In the genomic region with DNA sequence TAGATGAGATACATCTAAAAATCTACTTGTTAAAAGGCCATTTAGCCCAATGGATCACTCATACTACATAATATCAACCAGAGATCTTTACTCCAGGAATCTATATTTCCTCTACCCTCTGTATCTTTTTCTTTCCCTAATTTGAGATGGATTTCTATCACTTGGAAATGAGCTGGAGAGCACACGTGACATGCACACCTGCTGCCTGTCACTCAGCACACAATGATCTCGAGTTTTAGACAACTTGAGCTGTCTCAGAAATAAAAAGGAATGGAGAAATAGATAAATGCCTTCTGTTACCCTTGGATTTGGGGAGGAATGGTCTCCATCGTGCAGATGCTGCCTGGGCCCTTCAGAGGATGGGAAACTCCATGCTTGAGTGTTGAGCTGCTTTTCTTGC, we compare ENCODE assay signal across 30 mouse cellular contexts.
"Had no signal": no experiment of that assay in that cellular context is flagged by ENCODE, and none has a peak within 500 bp of the region (broad histone marks: within the 10 kb centered on the region; RNA-seq: fewer than 3 reads in every experiment).

No protein-coding gene starts in this region.

- H3K9me3 ChIP-seq: limb, embryonic 10.5 days; limb, embryonic 12.5 days; limb, embryonic 13.5 days; limb, embryonic 15.5 days; liver, embryonic 12.5 days; liver, embryonic 13.5 days; liver, embryonic 15.5 days; lung, embryonic 15.5 days; megakaryocyte, embryonic 14.5 days; midbrain, embryonic 10.5 days; midbrain, embryonic 12.5 days; midbrain, embryonic 13.5 days; midbrain, embryonic 15.5 days; neural tube, embryonic 12.5 days had no signal

- DNase-seq: left cerebral cortex, postnatal 4 days; liver; liver, embryonic 13.5 days; liver, postnatal 0 days; lung, adult 18-20 months; lung, adult 2 months; lung, embryonic 14.5 days; lung, postnatal 10 days; lung, postnatal 14 days; lung, postnatal 36 days; lung, postnatal 4 days; midbrain, embryonic 14.5 days had no signal

- H3K4me1 ChIP-seq: lung, embryonic 15.5 days had no signal

- H3K9ac ChIP-seq: limb, embryonic 12.5 days; limb, embryonic 13.5 days; limb, embryonic 15.5 days; liver, embryonic 12.5 days; liver, embryonic 13.5 days; liver, embryonic 14.5 days; liver, embryonic 15.5 days; liver, postnatal 0 days; lung, embryonic 14.5 days; lung, embryonic 15.5 days; midbrain, embryonic 12.5 days; midbrain, embryonic 13.5 days; midbrain, embryonic 15.5 days; neural tube, embryonic 12.5 days had no signal

- ATAC-seq: liver, embryonic 12.5 days; liver, postnatal 0 days; lung, postnatal 0 days; midbrain, embryonic 13.5 days; midbrain, embryonic 15.5 days; midbrain, embryonic 16.5 days had no signal

- H3K27me3 ChIP-seq: limb, embryonic 12.5 days; limb, embryonic 13.5 days; limb, embryonic 15.5 days; liver, embryonic 12.5 days; liver, embryonic 13.5 days; liver, embryonic 15.5 days; lung, embryonic 15.5 days; megakaryocyte, embryonic 14.5 days; midbrain, embryonic 12.5 days; midbrain, embryonic 13.5 days; midbrain, embryonic 15.5 days; neural tube, embryonic 12.5 days had no signal

- H3K36me3 ChIP-seq: limb, embryonic 12.5 days; limb, embryonic 15.5 days; liver, embryonic 12.5 days; liver, embryonic 13.5 days; lung, embryonic 15.5 days; midbrain, embryonic 10.5 days; midbrain, embryonic 13.5 days; midbrain, embryonic 15.5 days; neural tube, embryonic 12.5 days had no signal

- H3K27ac ChIP-seq: limb, embryonic 10.5 days; limb, embryonic 12.5 days; limb, embryonic 13.5 days; limb, embryonic 15.5 days; liver, embryonic 12.5 days; liver, embryonic 13.5 days; liver, embryonic 14.5 days; liver, embryonic 15.5 days; lung, embryonic 15.5 days; macrophage; midbrain, embryonic 12.5 days; midbrain, embryonic 13.5 days; midbrain, embryonic 15.5 days; neural tube, embryonic 12.5 days had no signal

- H3K4me2 ChIP-seq: limb, embryonic 12.5 days; limb, embryonic 13.5 days; limb, embryonic 15.5 days; liver, embryonic 12.5 days; liver, embryonic 13.5 days; liver, embryonic 15.5 days; lung, embryonic 14.5 days; lung, embryonic 15.5 days; midbrain, embryonic 11.5 days; midbrain, embryonic 12.5 days; midbrain, embryonic 13.5 days; midbrain, embryonic 15.5 days; neural tube, embryonic 12.5 days had no signal

- H3K4me3 ChIP-seq: limb, embryonic 10.5 days; limb, embryonic 12.5 days; limb, embryonic 13.5 days; limb, embryonic 15.5 days; liver, embryonic 12.5 days; liver, embryonic 13.5 days; liver, embryonic 15.5 days; lung, embryonic 15.5 days; megakaryocyte, embryonic 14.5 days; midbrain, embryonic 10.5 days; midbrain, embryonic 12.5 days; midbrain, embryonic 13.5 days; midbrain, embryonic 15.5 days; neural tube, embryonic 12.5 days had no signal
